Mouse (Mus musculus): ENCODE data around the gene Camta1. TPM values are rescaled to one million over a fixed set of nuclear protein-coding genes. Genes with fewer than 3 reads are reported as not detected.

The Camta1 gene
- polyA plus RNA-seq, 1 experiment from 2014 or later, result 115 TPM

GRCm38 (mm10) chr4:151166969-151167368, 694.7 kb downstream of the Camta1 start:
- H3K4me3 ChIP-seq (replicated peaks; ENCODE audit: low read depth, low read length), result no peak overlapping the region
- ATAC-seq (replicated peaks; ENCODE audit: low FRiP score, low read depth), result no peak

GRCm38 (mm10) chr4:151165539-151165938, 696.1 kb downstream of the Camta1 start:
- H3K36me3 ChIP-seq (ENCODE audit: insufficient read depth, low read length), result no peaks in the 10 kb centered on the region
- H3K4me3 ChIP-seq (replicated peaks; ENCODE audit: low read depth, low read length), result no peak overlapping the region
- no peaks in the 10 kb centered on the region for H3K9me3 ChIP-seq (replicated peaks; ENCODE audit: low read length)
- H3K4me1 ChIP-seq (replicated peaks; ENCODE audit: insufficient read depth, low read length), result peaks cover 2% of the 10 kb centered on the region; the same call in 1 of the 2 replicates
- TF ChIP-seq CTCF (IDR thresholded peaks at IDR 0.05; ENCODE audit: low read depth), result no peak
- H3K27me3 ChIP-seq (ENCODE audit: insufficient read depth, low read length), result no peaks in the 10 kb centered on the region
- ATAC-seq (replicated peaks; ENCODE audit: low FRiP score, low read depth) (no peak), DNase-seq (ENCODE audit: low spot score) (no peak)
- no peak overlapping the region for H3K27ac ChIP-seq
- 9% methylated on average over 10 of the region's 10 CpGs for WGBS
- no peak overlapping the region for H3K4me2 ChIP-seq (ENCODE audit: low read length)
- no peak overlapping the region for H3K9ac ChIP-seq (ENCODE audit: low read depth, low read length)

More at GRCm38 (mm10) chr4:151166969-151167368, 694.7 kb downstream of the Camta1 start:
- 78% methylated on average over 6 of the region's 6 CpGs for WGBS
- no peak for DNase-seq (ENCODE audit: low spot score)
- Histone ChIP-seq H3K4me2 (ENCODE audit: low read length) (no peak overlapping the region), H3K9me3 (replicated peaks; ENCODE audit: low read length) (no peaks in the 10 kb centered on the region), H3K27ac (no peak overlapping the region), H3K9ac (ENCODE audit: low read depth, low read length) (no peak overlapping the region), H3K4me1 (replicated peaks; ENCODE audit: insufficient read depth, low read length) (peaks cover 7% of the 10 kb centered on the region; the same call in 1 of the 2 replicates), H3K27me3 (ENCODE audit: insufficient read depth, low read length) (no peaks in the 10 kb centered on the region), H3K36me3 (ENCODE audit: insufficient read depth, low read length) (no peaks in the 10 kb centered on the region)
- no peak for TF ChIP-seq CTCF (IDR thresholded peaks at IDR 0.05; ENCODE audit: low read depth)

- WGBS, result 71% methylated on average over 1 of the region's 1 CpGs
- no peak for ATAC-seq (replicated peaks; ENCODE audit: low FRiP score, low read depth)
- H3K9me3 ChIP-seq (replicated peaks; ENCODE audit: low read length), result no peaks in the 10 kb centered on the region
- no peak overlapping the region for H3K9ac ChIP-seq (ENCODE audit: low read depth, low read length)
- TF ChIP-seq CTCF (IDR thresholded peaks at IDR 0.05; ENCODE audit: low read depth), result no peak
- H3K4me1 ChIP-seq (replicated peaks; ENCODE audit: insufficient read depth, low read length), result no peaks in the 10 kb centered on the region
- no peaks in the 10 kb centered on the region for H3K27me3 ChIP-seq (ENCODE audit: insufficient read depth, low read length)
- no peak overlapping the region for H3K4me2 ChIP-seq (ENCODE audit: low read length)
- no peak for DNase-seq (ENCODE audit: low spot score)
- no peak overlapping the region for H3K4me3 ChIP-seq (replicated peaks; ENCODE audit: low read depth, low read length)
- H3K27ac ChIP-seq, result no peak overlapping the region
- H3K36me3 ChIP-seq (ENCODE audit: insufficient read depth, low read length), result no peaks in the 10 kb centered on the region
Observed at GRCm38 (mm10) chr4:151164309-151164708, 697.4 kb downstream of the Camta1 start.

GRCm38 (mm10) chr4:151161869-151162268, 699.8 kb downstream of the Camta1 start:
- H3K4me1 ChIP-seq (replicated peaks; ENCODE audit: insufficient read depth, low read length), result no peaks in the 10 kb centered on the region
- H3K36me3 ChIP-seq (ENCODE audit: insufficient read depth, low read length), result no peaks in the 10 kb centered on the region
- no peak overlapping the region for H3K4me2 ChIP-seq (ENCODE audit: low read length)
- H3K9me3 ChIP-seq (replicated peaks; ENCODE audit: low read length), result no peaks in the 10 kb centered on the region
- peak; percentile 49 for DNase-seq (ENCODE audit: low spot score)
- no peak overlapping the region for H3K9ac ChIP-seq (ENCODE audit: low read depth, low read length)
- 41% methylated on average over 6 of the region's 6 CpGs for WGBS
- no peaks in the 10 kb centered on the region for H3K27me3 ChIP-seq (ENCODE audit: insufficient read depth, low read length)
- no peak for ATAC-seq (replicated peaks; ENCODE audit: low FRiP score, low read depth)
- H3K4me3 ChIP-seq (replicated peaks; ENCODE audit: low read depth, low read length), result no peak overlapping the region
- no peak for TF ChIP-seq CTCF (IDR thresholded peaks at IDR 0.05; ENCODE audit: low read depth)
- H3K27ac ChIP-seq, result no peak overlapping the region

GRCm38 (mm10) chr4:151160932-151161331, 700.7 kb downstream of the Camta1 start:
- ATAC-seq (replicated peaks; ENCODE audit: low FRiP score, low read depth), result no peak
- TF ChIP-seq CTCF (IDR thresholded peaks at IDR 0.05; ENCODE audit: low read depth), result no peak
- H3K4me1 ChIP-seq (replicated peaks; ENCODE audit: insufficient read depth, low read length), result no peaks in the 10 kb centered on the region
- no peaks in the 10 kb centered on the region for H3K36me3 ChIP-seq (ENCODE audit: insufficient read depth, low read length)
- H3K4me2 ChIP-seq (ENCODE audit: low read length), result no peak overlapping the region
- WGBS, result 72% methylated on average over 4 of the region's 4 CpGs
- no peak overlapping the region for H3K9ac ChIP-seq (ENCODE audit: low read depth, low read length)
- DNase-seq (ENCODE audit: low spot score), result no peak
- H3K4me3 ChIP-seq (replicated peaks; ENCODE audit: low read depth, low read length), result no peak overlapping the region
- no peak overlapping the region for H3K27ac ChIP-seq
- no peaks in the 10 kb centered on the region for H3K27me3 ChIP-seq (ENCODE audit: insufficient read depth, low read length)
- H3K9me3 ChIP-seq (replicated peaks; ENCODE audit: low read length), result no peaks in the 10 kb centered on the region

GRCm38 (mm10) chr4:151160476-151160875, 701.2 kb downstream of the Camta1 start:
- no peak for DNase-seq (ENCODE audit: low spot score)
- Histone ChIP-seq H3K4me3 (replicated peaks; ENCODE audit: low read depth, low read length) (no peak overlapping the region), H3K27ac (no peak overlapping the region), H3K9me3 (replicated peaks; ENCODE audit: low read length) (no peaks in the 10 kb centered on the region), H3K4me2 (ENCODE audit: low read length) (no peak overlapping the region), H3K4me1 (replicated peaks; ENCODE audit: insufficient read depth, low read length) (no peaks in the 10 kb centered on the region), H3K9ac (ENCODE audit: low read depth, low read length) (no peak overlapping the region), H3K27me3 (ENCODE audit: insufficient read depth, low read length) (no peaks in the 10 kb centered on the region), H3K36me3 (ENCODE audit: insufficient read depth, low read length) (no peaks in the 10 kb centered on the region)
- no peak for ATAC-seq (replicated peaks; ENCODE audit: low FRiP score, low read depth)
- 63% methylated on average over 8 of the region's 8 CpGs for WGBS
- TF ChIP-seq CTCF (IDR thresholded peaks at IDR 0.05; ENCODE audit: low read depth), result no peak

- Histone ChIP-seq H3K9ac (ENCODE audit: low read depth, low read length) (no peak overlapping the region), H3K4me1 (replicated peaks; ENCODE audit: insufficient read depth, low read length) (no peaks in the 10 kb centered on the region), H3K9me3 (replicated peaks; ENCODE audit: low read length) (no peaks in the 10 kb centered on the region), H3K4me3 (replicated peaks; ENCODE audit: low read depth, low read length) (no peak overlapping the region), H3K27me3 (ENCODE audit: insufficient read depth, low read length) (no peaks in the 10 kb centered on the region), H3K36me3 (ENCODE audit: insufficient read depth, low read length) (no peaks in the 10 kb centered on the region), H3K27ac (no peak overlapping the region), H3K4me2 (ENCODE audit: low read length) (no peak overlapping the region)
- ATAC-seq (replicated peaks; ENCODE audit: low FRiP score, low read depth) (no peak), DNase-seq (ENCODE audit: low spot score) (no peak)
- WGBS, result 51% methylated on average over 3 of the region's 3 CpGs
- peak; percentile 36 for TF ChIP-seq CTCF (IDR thresholded peaks at IDR 0.05; ENCODE audit: low read depth)
Observed at GRCm38 (mm10) chr4:151158250-151158649, 703.4 kb downstream of the Camta1 start.
